Mouse (Mus musculus): ENCODE results near the gene Scarf1. TPM values are rescaled to one million over a fixed set of nuclear protein-coding genes. Genes with fewer than 3 reads are reported as not detected.

The Scarf1 gene
- total and polyA plus RNA-seq, 3 experiments: 0.24 to 0.90 (median 0.76) TPM

DNA sequence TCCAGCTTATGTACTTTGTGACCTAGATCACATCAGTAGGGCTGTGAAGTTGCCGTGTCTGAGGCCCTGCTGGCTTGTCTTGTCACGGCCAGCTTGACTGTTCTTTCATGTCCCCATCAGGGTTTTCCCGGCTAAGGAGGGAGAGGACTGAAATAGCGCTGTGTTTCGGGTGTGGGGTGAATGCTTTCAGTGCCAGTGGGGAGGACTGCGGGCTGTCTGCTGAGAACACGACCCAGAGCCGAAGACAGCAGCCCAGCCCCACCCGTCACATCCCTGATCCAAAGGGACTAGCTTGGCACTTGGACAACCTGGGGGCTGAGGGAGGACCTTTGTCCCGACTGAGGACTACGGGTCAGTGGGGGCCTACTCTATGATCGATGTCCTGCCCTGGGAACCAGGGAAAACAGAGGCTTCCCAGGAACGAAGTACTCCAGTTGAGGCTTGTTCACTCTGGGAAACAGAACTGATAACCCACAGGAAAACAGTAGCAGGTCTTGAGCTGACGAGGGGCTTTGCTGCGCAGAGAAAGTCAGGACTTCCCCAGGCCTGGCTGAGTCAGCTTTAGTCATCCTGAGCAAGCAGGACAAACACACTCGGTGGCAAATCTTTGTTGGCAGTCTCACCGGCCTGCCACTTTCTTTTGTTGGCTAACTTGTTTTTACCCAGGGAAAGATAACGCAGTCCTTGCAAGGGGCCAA is 50.7 kb downstream of the Scarf1 start (continued):
- TF ChIP-seq MXI1 (IDR thresholded peaks at IDR 0.05; ENCODE audit: low read depth, low read length) (peak; percentile 57), MEF2A (IDR thresholded peaks at IDR 0.05; ENCODE audit: borderline replicate concordance, low read depth, low read length) (peak; percentile 91), CHD1 (IDR thresholded peaks at IDR 0.05; ENCODE audit: low read depth, low read length) (peak; percentile 92; the same call in 1 of the 2 replicates), EP300 (IDR thresholded peaks at IDR 0.05; ENCODE audit: low read length) (peak; percentile 76; the same call in 1 of the 2 replicates)

DNA sequence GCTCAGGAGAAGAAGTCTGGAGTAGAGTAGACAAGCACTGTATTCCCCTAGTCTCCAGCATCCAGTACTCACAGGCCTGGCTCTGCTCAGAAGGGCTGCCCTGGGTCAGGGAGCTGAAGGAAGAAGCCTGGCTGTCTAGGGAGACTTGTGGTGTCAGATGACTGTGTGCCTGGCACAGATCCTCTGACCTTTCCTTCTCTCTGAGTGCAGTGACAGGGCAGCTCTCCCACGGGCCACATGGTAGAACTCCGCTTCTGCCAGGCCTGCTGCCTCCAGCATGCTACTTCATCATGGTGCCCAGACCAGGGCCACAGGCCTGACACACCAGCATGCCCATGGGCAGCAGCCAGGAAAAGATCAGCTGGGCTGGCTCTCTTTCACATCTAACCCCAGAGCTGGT is 52.5 kb downstream of the Scarf1 start:
- H3K9me3 ChIP-seq (replicated peaks; ENCODE audit: low read length): no peaks in the 10 kb centered on the region
- H3K36me3 ChIP-seq (replicated peaks in 1 of 2; ENCODE audit: control insufficient read depth in 1 of 2, insufficient read depth in 1 of 2, low read length in 1 of 2): peaks cover 20 to 64% of the 10 kb centered on the region in 2 experiments
- peaks cover 39 to 76% of the 10 kb centered on the region in 2 experiments for H3K4me1 ChIP-seq (ENCODE audit: control insufficient read depth in 1 of 2, insufficient read depth in 2 of 2)
- H3K79me2 ChIP-seq (replicated peaks; ENCODE audit: control insufficient read depth, extremely low read depth, insufficient read depth, poor library complexity, severe bottlenecking): no peaks in the 10 kb centered on the region
- H3K4me2 ChIP-seq (ENCODE audit: insufficient read depth, low read depth, poor library complexity, severe bottlenecking): no peak overlapping the region
- dilution Hi-C loops (cut with MboI; ENCODE audit: extremely low pct_ligation_motif_present, extremely low pct_unique_long_range_greater_than_20kb, low sequenced_read_pairs): no loop called here
- no peak overlapping the region for H3K27ac ChIP-seq (ENCODE audit: insufficient read depth, low read depth)
- in situ Hi-C loops (cut with MboI; ENCODE audit: low pct_ligation_motif_present, low pct_unique_long_range_greater_than_20kb, low sequenced_read_pairs): no loop called here
- no peak overlapping the region for H3K9ac ChIP-seq (ENCODE audit: insufficient read depth, low read depth)
- H3K27me3 ChIP-seq (replicated peaks): no peaks in the 10 kb centered on the region
- no peak overlapping the region for H3K4me3 ChIP-seq (replicated peaks in 1 of 3; ENCODE audit: low read depth in 2 of 3, low read length in 2 of 3, poor library complexity in 1 of 3)
- DNase-seq (ENCODE audit: extremely low read depth): no peak
- TF ChIP-seq USF1 (IDR thresholded peaks at IDR 0.05; ENCODE audit: low read depth, low read length): no peak
- TF ChIP-seq CHD2 (IDR thresholded peaks at IDR 0.05; ENCODE audit: low read length): no peak
- no peak for TF ChIP-seq NELFE (IDR thresholded peaks at IDR 0.05; ENCODE audit: low read depth, low read length)
- no peak for TF ChIP-seq ZNF384 (IDR thresholded peaks at IDR 0.05; ENCODE audit: low read depth, low read length)
- TF ChIP-seq MXI1 (IDR thresholded peaks at IDR 0.05; ENCODE audit: low read depth, low read length): no peak
- TF ChIP-seq POLR2AphosphoS2 (IDR thresholded peaks at IDR 0.05; ENCODE audit: low read depth, low read length): no peak
- no peak for TF ChIP-seq BHLHE40 (IDR thresholded peaks at IDR 0.05; ENCODE audit: low read depth, low read length)
- no peak for TF ChIP-seq SMC3 (IDR thresholded peaks at IDR 0.05; ENCODE audit: low read depth, low read length)
- TF ChIP-seq MEF2A (IDR thresholded peaks at IDR 0.05; ENCODE audit: borderline replicate concordance, low read depth, low read length): no peak
- no peak for TF ChIP-seq UBTF (IDR thresholded peaks at IDR 0.05; ENCODE audit: low read depth, low read length)
- TF ChIP-seq RAD21 (IDR thresholded peaks at IDR 0.05; ENCODE audit: low read depth, low read length): no peak
- TF ChIP-seq JUND (conservative IDR thresholded peaks at IDR 0.05; ENCODE audit: low read depth, low read length): no peak
- no peak for TF ChIP-seq MAZ (IDR thresholded peaks at IDR 0.05; ENCODE audit: low read depth, low read length)
- TF ChIP-seq CHD1 (IDR thresholded peaks at IDR 0.05; ENCODE audit: low read depth, low read length): no peak
- no peak for TF ChIP-seq HCFC1 (IDR thresholded peaks at IDR 0.05; ENCODE audit: low read depth, low read length)
- no peak for TF ChIP-seq GABPA (IDR thresholded peaks at IDR 0.05; ENCODE audit: insufficient replicate concordance, low read depth, low read length)
- no peak for TF ChIP-seq IRF4 (IDR thresholded peaks at IDR 0.05; ENCODE audit: low read depth, low read length)
- TF ChIP-seq USF2 (conservative IDR thresholded peaks at IDR 0.05; ENCODE audit: low read depth, low read length): no peak
- no peak for TF ChIP-seq MAX (IDR thresholded peaks at IDR 0.05; ENCODE audit: low read length)
- TF ChIP-seq CTCF (conservative IDR thresholded peaks at IDR 0.05 in 1 of 2, IDR thresholded peaks at IDR 0.05 in 1 of 2; ENCODE audit: low read depth in 2 of 2, low read length in 2 of 2): no peak

Data from CH12.LX (cell line).